Mouse (Mus musculus) brain, embryonic 14.5 days (tissue): ENCODE data around the gene Cdk14.

Experiments
- CTCF ChIP-seq: fragments of 200-500 bp; IDR thresholded peaks from 2 replicates; pipeline ENCODE4 v1.5.1; 2012; ENCODE audit warnings: inconsistent platforms, mild to moderate bottlenecking, moderate library complexity, borderline replicate concordance; ENCODE audit not compliant: insufficient read depth, insufficient read length; ENCODE audit errors: extremely low read depth
- POLR2A ChIP-seq: fragments of 200-500 bp; IDR thresholded peaks from 2 replicates; pipeline ENCODE4 v1.6.1; 2012; ENCODE audit warnings: mild to moderate bottlenecking, inconsistent platforms, borderline replicate concordance; ENCODE audit not compliant: poor library complexity, insufficient read depth, insufficient read length, severe bottlenecking; ENCODE audit errors: extremely low read depth

DNA sequence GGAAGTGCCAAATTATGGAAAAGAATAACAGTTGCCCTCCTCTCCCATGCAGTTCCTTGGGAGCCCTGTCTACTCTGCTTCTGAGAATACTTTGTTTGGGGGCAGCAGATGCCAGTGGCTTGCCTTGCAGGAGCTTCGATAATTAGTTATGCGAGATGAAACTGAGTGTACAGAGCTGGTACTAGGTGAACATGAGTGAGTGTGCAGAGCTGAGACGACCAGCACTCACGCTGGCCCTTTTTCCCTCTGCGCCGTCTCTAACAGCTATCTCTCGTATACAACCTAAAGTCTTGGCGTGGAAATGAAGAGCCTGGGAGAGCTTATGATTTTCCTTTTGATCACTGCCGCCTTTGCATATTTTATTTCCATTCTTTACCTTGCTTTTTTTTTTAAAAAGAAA, 558.5 kb downstream of the Cdk14 start:
- no peak for TF ChIP-seq POLR2A
- no peak for TF ChIP-seq CTCF
